Mouse (Mus musculus): ENCODE data around the gene Ttpal. TPM values are rescaled to one million over a fixed set of nuclear protein-coding genes. Genes with fewer than 3 reads are reported as not detected.
A peak's percentile ranks its signal among the peaks of the same experiment; 100 is the strongest.

The Ttpal gene
- polyA plus RNA-seq, 1 experiment from 2014 or later: 19.9 TPM

DNA sequence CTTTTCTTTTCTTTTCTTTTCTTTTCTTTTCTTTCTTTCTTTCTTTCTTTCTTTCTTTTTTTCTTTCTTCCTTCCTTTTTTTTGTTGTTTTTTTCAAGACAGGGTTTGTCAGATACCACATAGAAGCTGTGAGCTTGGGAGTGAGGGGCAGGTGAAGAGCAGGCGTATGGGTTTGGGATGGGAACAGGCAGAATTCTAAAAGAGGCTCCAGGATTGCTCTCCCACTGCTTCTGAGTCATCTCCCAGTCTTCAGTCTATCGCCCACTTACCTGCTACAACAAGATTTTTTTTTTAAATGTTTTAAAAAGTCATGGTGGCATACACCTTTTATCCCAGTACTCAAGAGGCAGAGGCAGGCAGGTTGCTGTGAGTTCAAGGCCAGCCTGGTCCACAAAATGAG is 24.1 kb upstream of the Ttpal start:
- H3K36me3 ChIP-seq (ENCODE audit: control insufficient read depth, insufficient read depth, low read length): no peaks in the 10 kb centered on the region
- H3K27me3 ChIP-seq (ENCODE audit: control insufficient read depth, insufficient read depth, low read length): no peaks in the 10 kb centered on the region
- no peak overlapping the region for H3K4me3 ChIP-seq (ENCODE audit: low read depth, low read length)
- no peak overlapping the region for H3K9ac ChIP-seq (ENCODE audit: low read length)
- 88% methylated on average over 2 of the region's 2 CpGs for WGBS
- TF ChIP-seq EP300 (optimal IDR thresholded peaks at IDR 0.05) (no peak), CTCF (IDR thresholded peaks at IDR 0.05; ENCODE audit: low read depth) (no peak)
- H3K4me1 ChIP-seq (replicated peaks; ENCODE audit: control insufficient read depth, insufficient read depth): no peaks in the 10 kb centered on the region
- H3K4me2 ChIP-seq (replicated peaks; ENCODE audit: low read depth): no peak overlapping the region
- H3K9me3 ChIP-seq (ENCODE audit: control insufficient read depth, low read length): no peaks in the 10 kb centered on the region
- no peak overlapping the region for H3K27ac ChIP-seq (replicated peaks)
- no peak for DNase-seq (ENCODE audit: low spot score)
- no peak for ATAC-seq (ENCODE audit: low FRiP score, low TSS enrichment)

DNA sequence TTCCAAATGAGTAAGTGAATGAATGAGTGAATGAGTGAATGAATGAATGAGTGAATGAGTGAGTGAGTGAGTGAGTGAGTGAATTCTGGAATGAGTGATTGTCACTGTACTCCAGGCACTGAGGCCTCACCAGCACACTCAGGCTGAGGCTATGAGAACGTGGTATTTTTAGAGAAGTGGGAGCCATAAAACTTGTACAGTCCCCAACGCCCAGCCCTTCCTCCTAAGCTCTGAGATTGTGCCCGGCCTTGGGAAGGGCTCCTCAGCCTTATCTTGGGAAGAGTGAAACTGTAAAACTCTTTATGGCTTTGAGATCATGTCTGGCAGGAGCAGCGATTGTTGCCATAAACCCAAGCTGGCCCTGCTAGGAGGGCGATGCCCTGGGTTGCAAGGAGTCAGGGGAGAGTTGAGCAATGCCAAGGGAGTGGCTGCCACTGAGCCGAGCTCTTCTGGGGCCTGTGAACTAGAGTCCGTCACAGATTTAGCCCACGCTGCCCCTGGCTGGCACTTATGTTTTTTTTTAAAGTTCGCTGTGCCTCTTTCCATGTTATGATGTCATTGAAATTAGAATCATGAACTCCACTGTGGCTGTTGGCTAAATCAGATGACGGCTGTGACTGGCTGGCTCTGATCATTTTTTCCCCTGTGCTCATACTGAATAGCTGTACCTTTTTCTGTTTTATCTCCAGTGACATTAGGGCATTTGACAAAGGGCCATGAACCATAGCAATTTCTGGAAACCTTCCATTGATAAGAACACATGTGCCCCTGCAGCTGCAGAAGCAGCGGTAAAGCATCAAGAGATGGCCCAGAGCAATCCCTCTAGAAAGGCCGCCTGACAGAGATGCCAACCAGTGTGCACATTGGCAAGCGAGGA is 21.8 kb upstream of the Ttpal start:
- Histone ChIP-seq H3K36me3 (ENCODE audit: control insufficient read depth, insufficient read depth, low read length) (no peaks in the 10 kb centered on the region), H3K27ac (replicated peaks) (0 out of 2 replicates have a peak overlapping the region, but pooled peaks have one; percentile 8), H3K9ac (ENCODE audit: low read length) (no peak overlapping the region), H3K4me3 (ENCODE audit: low read depth, low read length) (no peak overlapping the region), H3K4me1 (replicated peaks; ENCODE audit: control insufficient read depth, insufficient read depth) (no peaks in the 10 kb centered on the region), H3K27me3 (ENCODE audit: control insufficient read depth, insufficient read depth, low read length) (no peaks in the 10 kb centered on the region), H3K9me3 (ENCODE audit: control insufficient read depth, low read length) (no peaks in the 10 kb centered on the region), H3K4me2 (replicated peaks; ENCODE audit: low read depth) (no peak overlapping the region)
- DNase-seq (ENCODE audit: low spot score) (no peak), ATAC-seq (ENCODE audit: low FRiP score, low TSS enrichment) (peak; percentile 62; the same call in 1 of the 2 replicates)
- TF ChIP-seq CTCF (IDR thresholded peaks at IDR 0.05; ENCODE audit: low read depth) (no peak), EP300 (optimal IDR thresholded peaks at IDR 0.05) (no peak)
- 70% methylated on average over 13 of the region's 13 CpGs for WGBS

DNA sequence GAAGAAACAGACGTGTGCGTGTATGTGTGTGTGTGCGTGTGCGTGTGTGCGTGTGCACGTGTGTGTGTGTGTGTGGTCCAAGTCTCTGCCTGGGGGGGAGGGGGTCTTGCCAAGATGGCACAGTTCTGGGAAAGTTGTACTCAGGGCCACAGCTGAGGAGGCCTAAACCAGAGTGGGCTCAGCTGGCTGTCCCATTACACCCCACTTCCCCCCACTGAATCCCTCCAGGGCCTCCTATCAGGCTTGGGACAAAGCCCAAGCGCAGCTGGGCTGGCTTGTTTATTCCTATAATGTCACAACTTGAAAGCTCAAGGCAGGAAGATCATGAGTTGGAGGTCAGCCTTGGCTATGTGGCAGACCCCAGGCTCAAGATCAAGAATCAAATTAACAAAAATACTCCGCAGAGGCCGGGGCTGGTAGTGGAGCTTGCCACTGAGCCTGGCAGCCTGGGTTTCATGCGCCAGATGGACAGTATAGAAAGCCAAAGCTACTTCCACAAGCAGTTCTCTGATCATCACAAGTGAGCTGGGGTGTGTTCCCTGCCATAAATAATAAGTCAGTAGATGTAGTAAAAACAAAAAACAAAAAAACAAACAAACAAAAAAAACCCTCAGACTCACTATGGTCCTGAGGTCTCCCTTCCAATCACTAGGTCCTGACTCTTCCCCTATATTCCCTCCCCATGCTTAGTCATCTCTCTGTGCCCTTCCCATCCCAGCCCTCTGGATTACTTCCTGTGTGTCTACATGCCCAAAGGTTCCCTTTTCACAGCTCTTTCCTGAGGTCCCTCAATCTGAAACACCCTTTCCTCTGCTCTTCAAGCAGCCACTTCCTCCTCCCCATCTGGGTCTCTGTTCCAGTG is 18.7 kb upstream of the Ttpal start:
- no peak overlapping the region for H3K4me2 ChIP-seq (replicated peaks; ENCODE audit: low read depth)
- H3K4me1 ChIP-seq (replicated peaks; ENCODE audit: control insufficient read depth, insufficient read depth): no peaks in the 10 kb centered on the region
- WGBS: 83% methylated on average over 10 of the region's 10 CpGs
- peak; percentile 72 for ATAC-seq (ENCODE audit: low FRiP score, low TSS enrichment)
- DNase-seq (ENCODE audit: low spot score): no peak
- H3K27ac ChIP-seq (replicated peaks): no peak overlapping the region
- TF ChIP-seq CTCF (IDR thresholded peaks at IDR 0.05; ENCODE audit: low read depth): no peak
- no peak for TF ChIP-seq EP300 (optimal IDR thresholded peaks at IDR 0.05)
- no peaks in the 10 kb centered on the region for H3K9me3 ChIP-seq (ENCODE audit: control insufficient read depth, low read length)
- H3K9ac ChIP-seq (ENCODE audit: low read length): no peak overlapping the region
- H3K4me3 ChIP-seq (ENCODE audit: low read depth, low read length): no peak overlapping the region
- H3K27me3 ChIP-seq (ENCODE audit: control insufficient read depth, insufficient read depth, low read length): no peaks in the 10 kb centered on the region
- no peaks in the 10 kb centered on the region for H3K36me3 ChIP-seq (ENCODE audit: control insufficient read depth, insufficient read depth, low read length)

DNA sequence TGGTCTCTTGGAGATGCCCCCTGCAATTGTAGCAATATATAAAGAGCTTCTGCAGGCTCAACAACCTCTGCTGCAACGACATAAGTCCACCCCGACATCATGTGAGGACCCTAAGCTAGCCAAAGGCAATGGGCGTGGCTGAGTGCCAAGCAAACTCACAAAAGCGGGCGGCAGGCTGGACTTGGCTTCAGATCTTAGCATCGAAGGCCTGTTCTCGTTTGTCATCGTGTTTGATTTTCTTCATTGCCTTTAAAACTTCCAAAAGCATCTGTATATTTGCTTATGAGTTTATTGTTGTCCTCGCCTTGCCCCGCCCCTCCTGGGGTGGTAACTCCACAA is 18.1 kb upstream of the Ttpal start:
- no peak for DNase-seq (ENCODE audit: low spot score)
- 64% methylated on average over 10 of the region's 10 CpGs for WGBS
- Histone ChIP-seq H3K36me3 (ENCODE audit: control insufficient read depth, insufficient read depth, low read length) (no peaks in the 10 kb centered on the region), H3K4me1 (replicated peaks; ENCODE audit: control insufficient read depth, insufficient read depth) (no peaks in the 10 kb centered on the region), H3K9me3 (ENCODE audit: control insufficient read depth, low read length) (no peaks in the 10 kb centered on the region), H3K9ac (ENCODE audit: low read length) (no peak overlapping the region), H3K4me3 (ENCODE audit: low read depth, low read length) (no peak overlapping the region), H3K27ac (replicated peaks) (no peak overlapping the region), H3K4me2 (replicated peaks; ENCODE audit: low read depth) (no peak overlapping the region), H3K27me3 (ENCODE audit: control insufficient read depth, insufficient read depth, low read length) (no peaks in the 10 kb centered on the region)
- ATAC-seq (ENCODE audit: low FRiP score, low TSS enrichment): no peak
- TF ChIP-seq EP300 (optimal IDR thresholded peaks at IDR 0.05): no peak
- no peak for TF ChIP-seq CTCF (IDR thresholded peaks at IDR 0.05; ENCODE audit: low read depth)

DNA sequence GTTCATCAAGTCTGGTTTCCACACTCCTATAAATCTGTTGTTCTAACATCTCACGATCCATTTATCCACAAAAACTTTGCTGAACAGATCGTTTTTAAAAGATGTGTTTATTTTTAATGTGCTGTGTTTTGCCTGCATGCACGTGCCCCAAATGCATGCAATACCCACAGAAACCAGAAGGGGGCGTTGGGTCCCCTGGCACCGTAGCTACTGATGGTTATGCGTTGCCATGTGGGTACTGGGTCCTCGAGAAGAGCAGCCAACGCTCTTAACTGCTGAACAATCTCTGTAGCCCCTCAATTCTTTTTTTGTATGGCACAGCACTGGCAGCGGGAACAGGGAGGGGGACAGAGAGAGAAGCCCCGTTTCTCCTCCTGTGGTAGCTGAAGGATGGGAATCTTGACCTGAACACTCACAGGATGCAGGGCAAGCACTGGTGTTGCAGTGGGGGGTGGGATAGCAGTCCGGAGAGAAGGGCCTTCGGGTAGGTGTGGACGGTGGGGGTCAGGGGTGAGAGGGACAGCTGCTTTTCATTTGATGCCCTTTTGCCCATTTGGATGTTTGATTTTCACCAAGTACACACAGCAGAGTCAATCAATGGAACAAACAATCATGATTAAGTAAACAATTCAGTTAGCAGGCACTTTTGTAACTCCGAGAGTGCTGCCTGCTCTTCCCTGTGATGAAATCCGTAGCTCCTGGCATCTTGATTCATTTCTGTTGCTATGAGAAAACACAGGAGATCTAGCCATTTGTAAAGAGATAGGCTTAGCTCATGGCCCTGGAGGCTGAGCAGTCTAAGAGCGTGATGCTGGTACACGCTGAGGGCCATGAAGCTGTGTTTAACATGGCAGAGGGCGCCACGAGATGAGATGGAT is 15.5 kb upstream of the Ttpal start:
- Histone ChIP-seq H3K27ac (replicated peaks) (no peak overlapping the region), H3K9ac (ENCODE audit: low read length) (no peak overlapping the region), H3K27me3 (ENCODE audit: control insufficient read depth, insufficient read depth, low read length) (no peaks in the 10 kb centered on the region), H3K9me3 (ENCODE audit: control insufficient read depth, low read length) (no peaks in the 10 kb centered on the region), H3K36me3 (ENCODE audit: control insufficient read depth, insufficient read depth, low read length) (no peaks in the 10 kb centered on the region), H3K4me3 (ENCODE audit: low read depth, low read length) (no peak overlapping the region), H3K4me2 (replicated peaks; ENCODE audit: low read depth) (no peak overlapping the region), H3K4me1 (replicated peaks; ENCODE audit: control insufficient read depth, insufficient read depth) (no peaks in the 10 kb centered on the region)
- TF ChIP-seq EP300 (optimal IDR thresholded peaks at IDR 0.05) (no peak), CTCF (IDR thresholded peaks at IDR 0.05; ENCODE audit: low read depth) (peak; percentile 83)
- peak; percentile 68 for DNase-seq (ENCODE audit: low spot score)
- no peak for ATAC-seq (ENCODE audit: low FRiP score, low TSS enrichment)
- WGBS: 35% methylated on average over 19 of the region's 19 CpGs

Data from stomach, postnatal 0 days (tissue).